Mouse (Mus musculus): ENCODE results near the gene Map6.
A peak's percentile ranks its signal among the peaks of the same experiment; 100 is the strongest.

The Map6 gene

DNA sequence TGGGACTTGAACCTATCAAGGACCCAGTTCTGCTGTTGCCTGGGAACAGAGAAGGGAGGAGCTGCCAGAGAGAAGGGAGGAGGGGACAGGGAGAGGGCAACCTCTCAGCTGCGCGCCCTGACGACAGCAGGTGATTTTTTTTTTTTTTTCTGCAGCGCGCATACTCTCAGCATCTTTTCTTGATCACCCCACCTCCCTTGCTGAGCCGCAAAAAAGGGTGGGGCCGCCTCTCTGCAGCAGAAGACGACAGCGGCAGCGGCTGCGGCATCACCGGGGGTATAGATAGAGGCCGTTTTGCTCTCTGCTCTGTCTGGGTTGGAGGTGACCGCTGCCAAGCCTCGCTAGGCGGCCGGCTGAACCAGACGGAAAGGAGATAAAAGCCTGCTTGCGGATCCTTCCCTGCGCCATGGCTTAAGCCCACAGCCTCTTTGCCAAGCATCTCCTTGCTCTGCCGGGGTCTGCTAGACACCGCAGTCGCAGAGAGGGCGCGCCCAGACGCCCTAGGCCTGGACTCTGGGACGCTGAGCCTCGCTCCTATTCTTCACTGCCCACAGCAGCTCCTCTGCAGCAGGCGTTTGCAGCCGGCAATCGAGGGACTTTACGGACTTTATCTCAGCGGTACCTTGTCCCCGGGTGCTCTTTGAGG, at the start of gene Map6:
Map6 (plus strand) TSS at position 197 of the 646 bp plus-strand sequence.
- DNase-seq (ENCODE audit: low spot score in 2 of 2) = no peak

DNA sequence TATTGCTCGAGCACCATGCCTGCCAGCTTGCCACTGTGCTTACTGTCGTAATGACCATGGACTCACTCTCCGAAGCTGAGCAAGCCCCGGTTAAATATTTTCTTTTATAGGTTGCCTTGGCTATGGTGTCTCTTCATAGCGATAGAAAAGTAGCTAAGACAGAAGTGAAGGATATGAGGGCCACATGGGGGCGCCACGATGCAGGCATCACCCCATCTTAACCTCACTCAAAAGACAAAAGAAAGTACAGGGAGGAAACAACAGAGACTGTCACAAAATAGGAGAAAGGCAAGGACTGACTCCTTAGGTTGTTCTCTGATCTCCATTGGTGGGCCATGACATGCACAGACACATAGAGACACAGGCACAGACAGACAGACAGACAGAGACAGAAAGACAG, 43.0 kb upstream of the Map6 start:
- DNase-seq (ENCODE audit: low spot score in 2 of 2) = no peak

DNA sequence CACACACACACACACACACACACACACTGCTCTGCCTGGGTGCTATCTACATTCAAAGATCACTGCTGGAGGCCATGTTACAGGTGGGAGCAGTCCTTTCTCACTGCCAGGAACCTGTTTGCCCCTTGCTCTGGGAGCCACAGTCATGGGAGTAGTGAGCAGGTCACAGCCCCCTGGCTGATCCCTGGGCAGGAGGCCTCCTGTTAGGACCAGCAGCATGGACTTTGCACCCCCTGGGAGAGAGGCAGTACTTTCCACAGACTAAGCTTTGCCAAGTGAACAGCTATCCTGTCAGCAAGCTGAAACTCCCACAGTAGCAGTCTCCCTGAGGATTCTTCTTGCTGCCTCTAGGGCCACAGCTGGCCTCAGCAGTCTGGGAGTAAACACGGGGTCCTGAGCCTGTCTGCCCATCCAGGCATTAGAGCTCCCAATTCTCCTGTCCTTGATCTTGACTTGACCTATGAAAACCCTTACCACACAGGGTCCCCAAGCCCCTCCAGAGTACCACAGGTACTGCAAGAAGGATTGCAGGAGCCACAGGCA, 42.5 kb upstream of the Map6 start:
- DNase-seq (ENCODE audit: low spot score in 2 of 2) = no peak

DNA sequence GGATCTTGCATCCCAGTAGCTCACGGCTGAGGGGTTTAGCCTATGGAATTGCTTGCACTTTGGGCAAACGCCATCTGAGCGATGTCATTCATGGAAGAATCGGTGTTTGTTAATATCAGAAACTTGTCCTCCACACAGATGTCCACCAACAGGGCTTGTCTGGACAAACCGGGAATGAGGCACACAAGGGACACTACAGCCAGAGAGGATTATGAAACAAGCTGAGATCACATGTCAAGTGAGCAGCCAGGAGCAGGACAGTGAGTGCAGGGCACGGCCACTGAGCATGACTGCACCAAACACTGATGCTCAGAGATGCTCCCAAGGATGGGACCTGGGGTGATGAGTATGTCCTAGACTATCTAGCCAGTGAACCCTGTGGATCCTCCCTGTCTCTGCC, 41.8 kb upstream of the Map6 start:
- no peak for DNase-seq (ENCODE audit: low spot score in 2 of 2)

DNA sequence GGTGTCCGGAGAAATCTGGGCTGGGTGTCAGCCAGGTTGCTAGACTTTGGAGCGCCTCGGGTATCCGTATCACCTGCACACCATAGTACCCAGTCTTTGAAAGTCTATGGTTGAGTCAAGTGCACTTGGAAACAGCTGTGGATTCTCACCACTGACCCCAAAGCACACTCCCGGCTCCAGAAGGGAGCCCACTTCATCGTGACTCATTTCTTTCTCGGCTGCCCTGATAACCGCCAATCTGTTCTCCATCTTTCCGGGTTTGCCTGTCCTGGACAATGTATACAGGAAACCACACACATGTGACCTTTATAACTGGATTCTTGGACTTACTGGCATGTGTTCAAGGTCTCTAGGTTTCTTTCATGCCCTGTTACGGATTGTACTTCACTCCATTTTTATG, 40.6 kb upstream of the Map6 start:
- no peak for DNase-seq (ENCODE audit: low spot score in 2 of 2)

DNA sequence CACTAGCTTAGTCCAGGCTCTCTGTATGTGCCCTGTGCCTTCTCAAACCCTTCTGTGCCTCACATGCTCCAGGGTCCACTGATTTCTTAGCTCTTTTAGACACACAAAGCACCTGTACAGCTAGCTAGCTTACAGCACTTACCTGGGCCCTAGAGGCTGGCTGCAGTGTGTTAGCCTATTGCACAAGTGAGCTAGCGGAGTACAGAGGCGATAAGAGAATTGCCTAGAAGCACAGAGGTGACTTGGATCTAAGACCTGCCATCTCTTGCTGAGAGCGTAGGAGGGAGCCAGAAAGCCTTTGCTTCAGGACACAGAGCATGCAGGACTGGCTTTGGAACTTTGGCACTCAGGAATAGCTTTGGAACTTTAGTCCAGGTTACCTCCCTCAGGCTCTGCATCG, 40.0 kb upstream of the Map6 start:
- DNase-seq (ENCODE audit: low spot score in 2 of 2) = no peak

DNA sequence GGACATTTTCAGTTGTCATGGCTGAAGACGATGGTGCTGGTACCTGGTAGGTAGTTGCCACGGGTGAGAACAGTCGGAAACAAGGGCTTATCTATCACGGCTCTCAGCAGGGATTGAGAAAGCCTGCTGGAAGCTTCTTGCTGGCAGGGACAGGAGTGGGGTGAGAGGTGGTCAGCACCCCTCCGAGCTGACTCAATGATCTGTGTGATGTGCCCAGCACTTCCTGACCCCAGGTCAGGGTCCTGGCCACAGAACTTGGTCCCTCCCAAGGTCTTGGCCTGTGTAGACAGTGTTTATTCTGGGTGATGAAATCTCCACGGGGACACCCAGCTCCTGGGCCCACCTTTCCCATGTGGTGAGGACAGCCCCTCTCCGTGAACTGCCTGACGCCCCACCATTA, 38.4 kb upstream of the Map6 start:
- DNase-seq (ENCODE audit: low spot score in 2 of 2) = no peak

DNA sequence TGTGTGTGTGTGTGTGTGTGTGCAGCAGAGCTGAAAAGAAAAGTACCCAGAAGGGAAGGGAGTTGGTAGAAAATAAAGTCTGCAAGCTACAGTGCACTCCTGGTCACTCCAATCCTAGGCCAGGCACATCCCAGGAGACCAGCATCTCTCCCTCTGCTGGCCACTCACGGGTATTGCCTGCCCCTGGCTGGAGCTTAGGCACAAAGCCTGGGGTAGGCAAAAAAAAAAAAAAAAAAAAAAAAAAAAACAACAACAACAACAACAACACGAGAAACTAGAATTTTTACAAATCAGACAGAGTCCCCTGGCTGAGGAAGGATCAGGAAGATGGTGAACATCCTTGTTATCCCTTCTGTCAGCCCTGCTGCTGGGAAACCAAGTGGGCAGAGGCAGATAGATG, 37.8 kb upstream of the Map6 start:
- peak; percentile 49 to 63 for DNase-seq (ENCODE audit: low spot score in 2 of 2)

DNA sequence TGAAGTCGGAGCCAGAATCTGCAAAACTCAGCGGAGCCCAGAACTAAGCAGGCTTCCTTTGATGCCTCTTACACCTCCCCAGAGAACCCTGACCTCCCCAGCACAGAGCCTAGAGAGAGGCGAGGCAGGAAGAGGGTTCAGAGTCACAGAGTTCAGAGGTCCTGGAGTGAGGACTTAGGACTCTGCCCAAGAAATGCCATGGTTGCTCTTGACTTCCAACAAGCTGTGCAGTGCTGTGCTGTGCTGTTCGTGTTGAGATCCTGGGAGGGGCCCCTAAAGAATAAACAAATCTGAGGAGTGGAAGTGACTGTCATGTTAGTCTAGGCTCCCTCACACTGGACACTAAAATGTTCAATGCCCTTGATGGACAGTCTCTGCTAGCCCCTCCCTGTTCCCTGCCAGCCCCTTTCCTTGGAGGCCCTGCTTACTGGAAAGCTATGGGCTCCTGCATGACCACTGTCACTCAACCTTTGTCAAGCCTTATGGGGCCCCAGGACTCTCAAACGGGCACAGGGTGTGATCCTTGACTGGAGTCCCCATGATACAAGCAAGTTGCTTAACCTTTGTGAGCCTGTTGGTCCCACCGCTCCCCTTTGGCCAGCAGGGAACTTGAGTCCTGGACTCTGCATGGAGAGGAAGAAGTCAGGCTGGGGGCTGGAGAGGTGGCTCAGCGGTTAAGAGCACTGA, 37.0 kb upstream of the Map6 start:
- DNase-seq (ENCODE audit: low spot score in 2 of 2) = no peak

DNA sequence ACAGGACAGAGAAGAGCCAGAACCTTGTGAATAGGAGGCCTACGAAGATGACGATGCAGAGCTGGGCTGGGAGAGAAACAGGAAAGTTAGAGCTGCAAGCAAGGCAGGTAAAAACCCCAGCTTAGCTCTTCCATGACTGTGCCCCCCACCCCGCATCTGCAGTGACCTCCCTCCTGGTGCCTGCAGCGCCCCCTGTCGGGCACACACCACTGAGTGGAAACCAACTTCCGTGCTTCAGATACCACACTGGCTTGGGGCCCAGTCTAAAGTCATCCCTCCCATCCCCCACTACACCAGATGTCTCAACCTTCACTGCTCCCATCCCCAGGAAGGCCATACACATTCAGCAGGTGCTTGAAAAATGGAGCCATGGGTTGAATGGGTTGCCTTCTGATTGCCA, 34.7 kb upstream of the Map6 start:
- DNase-seq (ENCODE audit: low spot score in 2 of 2) = no peak

DNA sequence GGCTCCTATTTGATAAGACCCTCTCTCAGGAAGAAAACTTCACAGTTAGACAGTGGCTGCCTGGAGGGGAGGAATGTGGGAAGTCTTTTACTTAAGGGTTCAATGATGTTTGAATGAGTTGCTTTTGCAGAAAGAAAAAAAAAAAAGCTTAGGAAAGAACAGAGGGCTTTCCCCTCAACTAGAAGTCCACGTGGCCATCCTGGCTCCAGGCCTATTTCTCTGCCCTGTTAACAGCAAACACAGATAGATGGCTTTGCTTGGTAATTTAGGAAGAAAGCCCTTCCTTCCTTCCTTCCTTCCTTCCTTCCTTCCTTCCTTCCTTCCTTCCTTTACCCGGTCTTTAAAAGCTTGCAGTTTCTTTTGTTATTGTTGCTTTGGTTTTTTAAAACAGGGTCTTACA, 32.3 kb upstream of the Map6 start:
- no peak for DNase-seq (ENCODE audit: low spot score in 2 of 2)

DNA sequence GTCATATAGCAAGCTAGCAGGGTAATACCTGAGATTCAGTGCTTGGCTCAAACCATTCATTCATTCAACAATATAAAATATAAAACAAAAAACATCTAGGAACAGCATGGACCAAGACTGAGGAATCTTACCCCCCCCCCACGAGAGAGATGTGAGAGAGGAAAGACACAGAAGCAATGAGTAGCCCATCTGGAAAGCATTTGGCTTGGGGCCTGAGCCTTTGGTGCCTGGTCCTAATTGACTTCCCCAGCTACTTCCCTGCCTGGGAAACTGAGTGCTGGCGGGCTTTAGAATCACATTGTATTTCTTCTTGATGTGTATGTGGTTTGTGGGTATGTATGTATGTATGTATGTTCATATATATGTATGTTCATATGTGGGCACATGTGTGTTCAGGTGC, 31.6 kb upstream of the Map6 start:
- no peak for DNase-seq (ENCODE audit: low spot score in 2 of 2)

DNA sequence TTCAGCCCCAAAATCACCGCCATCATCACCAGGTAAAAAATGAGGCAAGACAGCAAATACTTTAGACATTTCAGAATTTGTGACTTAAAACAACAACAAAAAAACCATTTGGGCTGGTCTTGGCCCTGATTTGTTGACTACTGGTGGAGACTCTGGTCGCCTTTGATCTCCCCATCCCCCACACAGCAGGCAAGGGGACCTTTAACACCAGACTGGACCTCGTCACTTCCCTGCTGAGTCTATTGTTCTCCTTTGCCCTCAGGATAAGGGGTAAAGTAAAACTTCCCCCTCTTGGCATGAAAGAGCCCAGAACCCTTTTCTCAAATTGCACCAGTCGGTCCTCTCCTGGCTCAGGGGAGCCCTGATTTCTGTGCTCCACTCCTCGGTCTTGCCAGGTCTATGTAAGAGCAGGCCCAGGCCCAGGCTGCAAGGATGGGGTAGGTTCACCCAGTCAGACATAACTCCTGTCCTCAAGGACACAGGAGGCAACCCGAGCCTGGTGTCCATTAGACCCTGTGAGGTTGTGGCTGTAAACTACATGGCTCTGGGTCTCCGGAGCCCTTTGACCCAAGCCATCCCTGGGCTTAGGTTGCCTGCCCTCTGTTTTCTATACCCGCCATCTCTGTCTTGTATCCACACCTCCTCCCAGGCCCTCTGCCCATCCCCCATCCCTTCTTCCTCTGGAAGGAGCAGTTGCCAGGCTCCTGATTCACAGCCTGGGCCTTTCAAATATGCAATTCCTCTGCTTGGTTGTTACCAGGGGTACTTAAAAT, 30.2 kb upstream of the Map6 start:
- DNase-seq (ENCODE audit: low spot score in 2 of 2) = no peak

DNA sequence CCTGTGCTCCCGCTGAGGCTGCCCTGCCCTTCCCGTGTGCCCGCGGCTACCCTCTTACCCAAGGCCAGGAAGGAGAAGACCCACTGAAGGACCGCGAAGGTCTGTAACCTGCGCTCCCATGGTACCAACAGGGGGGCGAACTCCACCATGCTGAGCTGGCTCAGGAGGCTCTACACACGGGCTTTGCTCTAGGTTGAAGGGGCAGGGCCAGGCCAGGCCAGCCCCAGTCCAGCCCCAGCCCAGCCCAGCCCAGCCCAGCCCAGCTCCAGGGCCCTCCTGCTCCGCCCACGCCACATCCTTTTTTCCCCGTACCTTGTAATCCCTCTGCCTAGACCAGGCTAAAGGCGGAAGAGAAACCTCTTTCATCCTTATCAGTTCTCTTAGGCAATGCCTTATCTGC, 28.8 kb upstream of the Map6 start, which contains the start of gene Mogat2:
Mogat2 (minus strand) TSS at position 203 of the 400 bp plus-strand sequence.
- no peak for DNase-seq (ENCODE audit: low spot score in 2 of 2)

DNA sequence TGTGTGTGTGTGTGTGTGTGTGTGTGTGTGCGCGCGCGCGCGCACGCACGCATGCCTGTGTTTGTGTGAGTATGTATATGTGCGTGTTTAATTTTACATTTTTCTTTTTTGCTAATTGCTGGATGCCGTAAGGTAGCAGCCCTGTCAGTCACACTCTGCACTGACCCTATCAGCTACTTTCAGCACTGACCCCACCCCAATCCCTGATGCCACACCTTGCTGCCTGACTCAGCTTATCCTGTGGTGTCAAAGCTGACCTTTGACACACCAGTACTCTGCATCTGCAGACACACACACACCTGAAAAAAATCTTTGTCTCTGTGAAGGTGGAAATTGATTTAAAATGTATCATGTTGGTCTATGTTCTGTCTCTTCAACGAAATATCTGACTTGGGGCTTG, 25.1 kb upstream of the Map6 start:
- DNase-seq (ENCODE audit: low spot score in 2 of 2) = no peak

DNA sequence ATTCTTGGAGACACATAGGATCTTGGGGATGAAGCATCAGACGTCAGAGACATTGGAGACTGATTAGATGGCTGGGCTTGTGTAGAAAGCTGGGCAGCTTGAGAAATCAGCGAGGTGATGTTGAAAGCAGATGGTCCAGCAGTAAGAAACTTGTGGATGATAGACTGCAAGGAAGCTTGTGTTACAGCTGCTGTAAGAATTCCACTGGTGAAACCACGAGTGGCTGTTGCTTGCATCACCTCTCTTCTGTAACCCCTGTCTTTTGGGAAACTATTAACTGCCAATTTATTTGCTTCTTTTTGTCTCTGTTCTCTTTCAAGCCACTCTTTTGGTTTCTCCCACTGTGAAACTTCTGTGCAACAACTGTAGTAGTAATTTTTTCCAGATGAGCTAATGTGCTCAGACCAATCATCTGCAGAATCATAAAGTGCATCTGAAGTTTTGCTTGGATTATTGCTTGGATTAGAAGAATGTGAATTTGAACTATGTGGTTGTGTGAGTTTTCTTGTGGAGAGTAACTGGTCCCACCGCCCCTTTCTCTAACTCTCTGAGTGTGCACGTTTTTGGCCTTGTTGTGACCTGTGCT, 19.0 kb upstream of the Map6 start:
- DNase-seq (ENCODE audit: low spot score in 2 of 2) = no peak

DNA sequence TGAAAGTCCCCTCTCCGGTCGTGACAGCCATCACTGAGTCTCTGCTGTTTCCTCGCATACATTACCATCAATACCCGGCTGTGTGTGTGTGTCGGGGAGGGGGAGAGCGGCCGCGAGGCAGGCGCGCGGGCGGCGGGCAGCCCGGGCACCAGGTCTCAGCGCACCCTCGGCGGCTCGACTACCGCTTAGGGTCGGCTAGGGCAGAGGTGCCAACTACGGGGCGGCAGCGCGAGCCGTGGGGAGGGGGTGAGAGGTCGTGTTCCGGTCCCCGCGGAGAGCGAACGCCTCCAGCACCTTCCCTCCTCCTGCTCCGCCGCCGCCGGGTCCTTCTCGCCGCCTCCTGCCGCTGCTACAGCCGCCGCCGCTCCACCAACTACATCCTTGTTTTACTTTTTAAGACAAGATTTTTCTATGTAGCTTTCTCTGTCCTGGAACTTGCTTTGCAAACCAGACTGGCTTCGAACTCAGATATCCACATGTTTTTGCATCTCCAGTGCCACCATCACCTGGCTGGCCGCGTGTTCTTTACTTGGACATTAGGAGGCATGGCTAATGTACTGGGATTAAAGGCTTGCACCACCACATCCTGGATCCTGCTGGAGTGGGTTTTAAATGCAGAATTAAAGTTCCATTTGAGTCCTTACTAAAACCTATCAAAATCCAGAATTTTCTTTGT, 18.2 kb upstream of the Map6 start:
- peak in 1 of 2 experiments; percentile 16 for DNase-seq (ENCODE audit: low spot score in 2 of 2)

DNA sequence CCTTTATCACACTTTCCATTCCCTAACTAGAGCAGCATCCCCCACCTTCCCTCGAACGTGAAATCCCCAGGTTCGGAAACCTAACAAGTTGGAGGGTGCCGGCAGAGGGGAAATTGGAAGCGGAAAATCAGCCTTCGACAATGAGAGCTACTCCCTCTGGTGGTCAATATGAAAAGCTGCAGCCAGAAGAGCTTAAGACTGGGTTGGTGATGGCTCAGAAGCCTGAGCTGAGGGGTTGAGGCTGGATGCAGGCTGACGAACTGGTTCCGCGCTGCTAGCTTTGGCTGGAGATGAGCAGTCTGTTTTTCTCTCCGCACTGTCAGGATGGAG, 17.7 kb upstream of the Map6 start:
- peak in 1 of 2 experiments; percentile 16 for DNase-seq (ENCODE audit: low spot score in 2 of 2)

DNA sequence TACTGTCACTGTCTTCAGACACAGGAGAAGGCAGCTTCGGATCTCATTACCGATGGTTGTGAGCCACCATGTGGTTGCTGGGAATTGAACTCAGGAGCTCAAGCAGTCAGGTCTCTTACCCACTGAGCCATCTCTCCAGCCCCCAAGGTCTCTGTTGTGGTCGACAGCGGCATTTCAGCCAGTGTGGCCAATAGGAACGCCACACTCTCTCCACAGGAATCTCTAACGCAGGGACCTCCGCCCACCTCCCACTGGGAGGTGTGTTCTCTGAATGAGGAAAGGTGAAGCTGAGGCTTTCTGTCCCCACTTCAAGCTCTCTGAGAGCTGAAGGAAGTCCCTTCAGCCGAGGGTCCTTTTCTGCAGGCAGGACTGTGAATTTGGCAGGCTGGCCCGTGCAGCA, 16.9 kb upstream of the Map6 start:
- no peak for DNase-seq (ENCODE audit: low spot score in 2 of 2)

DNA sequence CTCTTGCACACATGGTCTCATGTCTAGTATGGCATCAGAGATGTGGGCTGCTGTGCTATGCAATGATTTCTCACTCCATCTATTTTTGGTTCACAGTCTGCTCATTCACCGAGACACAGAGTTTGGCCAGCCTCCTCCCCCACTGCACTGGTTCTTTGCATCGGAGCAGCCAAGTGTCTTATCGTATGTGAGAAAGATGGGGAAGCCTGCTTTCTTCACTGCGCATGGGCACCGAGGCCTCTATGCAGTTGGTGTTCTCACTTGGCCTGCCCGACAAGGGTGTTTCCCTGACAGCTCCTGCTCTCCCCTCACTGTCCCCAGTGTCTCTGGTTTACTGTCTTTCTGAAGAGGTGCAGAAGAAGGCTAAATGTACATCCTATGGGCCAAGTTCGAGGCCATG, 12.2 kb upstream of the Map6 start:
- no peak for DNase-seq (ENCODE audit: low spot score in 2 of 2)

DNA sequence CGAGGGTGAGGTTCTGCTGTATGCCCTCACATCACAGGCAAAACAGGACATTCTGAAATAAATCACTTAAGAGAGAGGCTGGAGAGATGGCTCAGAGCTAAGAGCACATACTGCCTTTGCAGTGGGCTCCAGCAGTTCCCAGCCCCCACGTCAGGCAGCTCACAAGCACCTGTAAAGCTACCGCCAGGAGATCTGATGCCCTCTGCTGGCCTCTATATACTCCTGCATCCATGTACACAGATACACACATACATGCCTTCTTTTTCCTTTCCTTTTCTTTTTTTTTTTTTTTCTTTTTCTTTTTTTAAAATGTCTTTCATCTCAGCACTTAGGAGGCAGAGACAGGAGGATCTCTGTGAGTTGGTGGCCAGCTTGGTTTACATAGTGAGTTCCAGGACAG, 5.3 kb upstream of the Map6 start:
- no peak for DNase-seq (ENCODE audit: low spot score in 2 of 2)

DNA sequence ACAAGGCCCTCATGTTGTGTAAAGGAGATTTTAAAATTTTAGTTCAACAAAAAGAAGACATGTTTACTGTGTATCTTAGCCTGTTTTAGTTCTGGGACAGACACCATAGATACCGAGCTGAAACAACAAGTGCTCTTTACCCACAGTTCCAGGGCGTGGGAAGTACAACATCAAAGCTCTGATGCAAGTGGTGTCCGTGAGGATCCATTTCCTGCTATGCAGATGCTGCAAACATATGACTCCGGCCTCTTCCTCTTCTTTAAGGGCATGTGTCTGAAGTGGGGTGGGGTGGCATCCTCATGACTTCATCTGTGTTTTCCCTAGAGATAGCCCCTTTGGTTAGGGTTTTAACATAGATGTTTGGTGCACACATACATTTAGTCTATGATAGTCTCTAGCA, 3.7 kb upstream of the Map6 start:
- no peak for DNase-seq (ENCODE audit: low spot score in 2 of 2)
